Mouse (Mus musculus): ENCODE data around the gene Ift43. TPM values are rescaled to one million over a fixed set of nuclear protein-coding genes. Genes with fewer than 3 reads are reported as not detected.

Gene Ift43
- polyA plus RNA-seq, 1 experiment, result 5.3 TPM

- TF ChIP-seq POLR2A (IDR thresholded peaks at IDR 0.05; ENCODE audit: borderline replicate concordance, control insufficient read depth, low read depth, low read length), result no peak
- TF ChIP-seq CTCF (IDR thresholded peaks at IDR 0.05; ENCODE audit: control insufficient read depth, insufficient read depth, low read length), result no peak
- no peaks in the 10 kb centered on the region for H3K4me1 ChIP-seq (ENCODE audit: control insufficient read depth, insufficient read depth, low read length)
- no peak overlapping the region for H3K27ac ChIP-seq (ENCODE audit: control insufficient read depth, insufficient read depth, low read depth, low read length, poor library complexity)
- H3K4me3 ChIP-seq (replicated peaks; ENCODE audit: control insufficient read depth, low read depth, low read length), result no peak overlapping the region
- 87% methylated on average over 8 of the region's 8 CpGs for WGBS
These were observed 20.3 kb downstream of the Ift43 start for GRCm38 (mm10) chr12:86102686-86103085.

DNA sequence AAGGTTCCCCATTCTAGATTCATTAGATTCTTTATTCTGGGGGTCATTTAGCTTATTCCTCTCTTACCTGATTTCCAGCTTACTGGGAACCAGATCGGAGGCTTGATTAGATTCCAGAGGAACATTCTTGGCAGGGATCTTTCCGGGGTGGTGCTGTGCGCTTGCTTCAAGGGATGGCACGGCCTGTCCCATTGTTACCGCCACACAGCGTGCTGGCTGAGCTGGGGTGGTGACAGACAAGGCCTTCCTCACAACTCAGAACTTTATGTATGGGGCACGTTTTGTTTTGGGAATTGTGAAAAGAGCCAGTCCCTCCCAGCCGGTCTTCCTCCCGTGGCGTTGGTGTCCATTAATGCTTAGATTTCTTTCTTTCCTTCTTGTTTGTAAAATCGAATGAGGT is 21.1 kb downstream of the Ift43 start:
- Histone ChIP-seq H3K27ac (ENCODE audit: control insufficient read depth, insufficient read depth, low read depth, low read length, poor library complexity) (no peak overlapping the region), H3K4me1 (ENCODE audit: control insufficient read depth, insufficient read depth, low read length) (no peaks in the 10 kb centered on the region), H3K4me3 (replicated peaks; ENCODE audit: control insufficient read depth, low read depth, low read length) (no peak overlapping the region)
- 84% methylated on average over 11 of the region's 11 CpGs for WGBS
- TF ChIP-seq CTCF (IDR thresholded peaks at IDR 0.05; ENCODE audit: control insufficient read depth, insufficient read depth, low read length) (no peak), POLR2A (IDR thresholded peaks at IDR 0.05; ENCODE audit: borderline replicate concordance, control insufficient read depth, low read depth, low read length) (no peak)

DNA sequence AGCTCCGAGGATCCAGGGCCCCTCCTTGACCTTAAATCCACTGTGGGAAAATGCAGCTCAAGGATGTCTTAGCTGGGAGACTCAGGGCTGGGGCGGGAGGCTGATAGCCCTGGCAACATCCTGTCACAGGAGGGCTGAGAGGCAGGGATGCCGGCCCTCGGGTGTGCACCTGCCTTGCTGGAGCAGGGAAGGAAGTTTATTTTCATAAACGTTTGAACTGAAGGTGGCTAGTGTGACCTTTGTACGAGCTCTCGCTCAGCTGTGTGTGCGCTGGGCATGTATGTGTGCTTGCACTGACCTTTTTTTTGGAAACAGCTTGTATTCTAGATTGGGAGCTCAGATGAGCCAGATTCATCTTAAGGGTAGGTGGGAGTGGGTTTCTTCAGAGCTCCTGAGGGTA is 21.5 kb downstream of the Ift43 start:
- Histone ChIP-seq H3K4me3 (replicated peaks; ENCODE audit: control insufficient read depth, low read depth, low read length) (no peak overlapping the region), H3K27ac (ENCODE audit: control insufficient read depth, insufficient read depth, low read depth, low read length, poor library complexity) (no peak overlapping the region), H3K4me1 (ENCODE audit: control insufficient read depth, insufficient read depth, low read length) (no peaks in the 10 kb centered on the region)
- 62% methylated on average over 8 of the region's 8 CpGs for WGBS
- no peak for TF ChIP-seq POLR2A (IDR thresholded peaks at IDR 0.05; ENCODE audit: borderline replicate concordance, control insufficient read depth, low read depth, low read length)
- TF ChIP-seq CTCF (IDR thresholded peaks at IDR 0.05; ENCODE audit: control insufficient read depth, insufficient read depth, low read length), result no peak

DNA sequence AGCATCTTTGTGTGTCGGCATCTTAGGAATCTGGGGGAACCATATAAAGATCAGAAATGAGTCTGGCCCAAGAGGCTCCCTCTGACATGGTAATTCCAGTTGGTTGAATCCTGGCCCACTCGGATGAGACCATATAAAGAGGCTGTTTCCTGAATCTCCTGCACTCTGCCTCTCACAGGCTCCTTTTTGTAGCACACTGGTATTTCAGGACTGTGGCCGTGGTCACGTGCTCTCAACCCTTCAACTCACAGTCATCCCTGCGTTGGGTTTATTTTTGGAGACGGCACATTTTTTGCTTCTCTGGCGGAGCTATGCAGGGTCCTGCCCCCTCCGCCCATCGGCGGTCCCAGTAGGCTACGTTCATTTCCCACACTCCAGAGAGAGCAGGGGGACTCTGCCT is 22.0 kb downstream of the Ift43 start:
- 76% methylated on average over 11 of the region's 11 CpGs for WGBS
- no peaks in the 10 kb centered on the region for H3K4me1 ChIP-seq (ENCODE audit: control insufficient read depth, insufficient read depth, low read length)
- H3K27ac ChIP-seq (ENCODE audit: control insufficient read depth, insufficient read depth, low read depth, low read length, poor library complexity), result no peak overlapping the region
- no peak overlapping the region for H3K4me3 ChIP-seq (replicated peaks; ENCODE audit: control insufficient read depth, low read depth, low read length)
- TF ChIP-seq POLR2A (IDR thresholded peaks at IDR 0.05; ENCODE audit: borderline replicate concordance, control insufficient read depth, low read depth, low read length) (no peak), CTCF (IDR thresholded peaks at IDR 0.05; ENCODE audit: control insufficient read depth, insufficient read depth, low read length) (no peak)

DNA sequence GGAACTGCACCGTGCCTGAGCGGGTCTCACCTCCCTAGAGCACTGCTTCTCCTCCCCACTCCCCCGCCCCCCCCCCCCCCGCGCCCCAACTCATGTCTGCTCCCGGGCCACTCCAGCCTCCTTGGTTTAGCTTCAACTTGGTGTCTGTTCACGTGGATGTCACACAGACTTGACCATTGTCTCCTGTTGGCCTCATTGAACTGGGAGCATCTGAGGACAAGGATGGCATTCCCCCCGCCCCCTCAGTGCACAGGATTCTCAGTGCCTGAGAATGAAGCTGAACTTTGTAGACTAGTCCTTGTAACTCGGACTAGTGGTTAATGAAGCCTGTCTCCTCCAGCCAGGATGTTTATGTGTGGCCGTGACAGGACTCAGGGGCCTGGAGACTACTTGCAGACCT is 23.2 kb downstream of the Ift43 start:
- no peaks in the 10 kb centered on the region for H3K4me1 ChIP-seq (ENCODE audit: control insufficient read depth, insufficient read depth, low read length)
- H3K27ac ChIP-seq (ENCODE audit: control insufficient read depth, insufficient read depth, low read depth, low read length, poor library complexity), result no peak overlapping the region
- TF ChIP-seq CTCF (IDR thresholded peaks at IDR 0.05; ENCODE audit: control insufficient read depth, insufficient read depth, low read length), result no peak
- TF ChIP-seq POLR2A (IDR thresholded peaks at IDR 0.05; ENCODE audit: borderline replicate concordance, control insufficient read depth, low read depth, low read length), result no peak
- 72% methylated on average over 10 of the region's 10 CpGs for WGBS
- no peak overlapping the region for H3K4me3 ChIP-seq (replicated peaks; ENCODE audit: control insufficient read depth, low read depth, low read length)

GRCm38 (mm10) chr12:86106086-86106485 is 23.7 kb downstream of the Ift43 start:
- 79% methylated on average over 9 of the region's 9 CpGs for WGBS
- TF ChIP-seq POLR2A (IDR thresholded peaks at IDR 0.05; ENCODE audit: borderline replicate concordance, control insufficient read depth, low read depth, low read length), result no peak
- no peak for TF ChIP-seq CTCF (IDR thresholded peaks at IDR 0.05; ENCODE audit: control insufficient read depth, insufficient read depth, low read length)
- Histone ChIP-seq H3K4me3 (replicated peaks; ENCODE audit: control insufficient read depth, low read depth, low read length) (no peak overlapping the region), H3K4me1 (ENCODE audit: control insufficient read depth, insufficient read depth, low read length) (no peaks in the 10 kb centered on the region), H3K27ac (ENCODE audit: control insufficient read depth, insufficient read depth, low read depth, low read length, poor library complexity) (no peak overlapping the region)

DNA sequence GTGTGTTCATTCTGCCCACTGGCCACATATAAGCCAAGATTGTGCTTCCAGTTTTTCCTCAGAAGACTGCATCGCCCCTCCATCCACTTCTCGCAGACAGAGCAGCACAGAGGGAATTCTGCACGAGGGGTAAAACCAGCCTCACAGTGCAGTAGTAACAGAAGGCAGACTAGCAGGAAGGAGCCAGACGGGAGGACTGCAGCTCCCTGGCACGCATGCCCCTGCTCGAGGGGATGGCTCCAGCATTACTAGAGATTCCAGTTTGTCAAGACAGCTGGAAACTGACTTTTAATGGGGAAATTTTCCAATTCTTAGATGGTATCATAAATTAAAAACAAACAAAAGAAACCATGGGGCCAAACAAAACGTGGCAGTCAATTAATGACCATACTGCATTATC is 25.3 kb downstream of the Ift43 start:
- TF ChIP-seq CTCF (IDR thresholded peaks at IDR 0.05; ENCODE audit: control insufficient read depth, insufficient read depth, low read length), result no peak
- no peak for TF ChIP-seq POLR2A (IDR thresholded peaks at IDR 0.05; ENCODE audit: borderline replicate concordance, control insufficient read depth, low read depth, low read length)
- 84% methylated on average over 7 of the region's 7 CpGs for WGBS
- Histone ChIP-seq H3K4me3 (replicated peaks; ENCODE audit: control insufficient read depth, low read depth, low read length) (no peak overlapping the region), H3K27ac (ENCODE audit: control insufficient read depth, insufficient read depth, low read depth, low read length, poor library complexity) (no peak overlapping the region), H3K4me1 (ENCODE audit: control insufficient read depth, insufficient read depth, low read length) (no peaks in the 10 kb centered on the region)

GRCm38 (mm10) chr12:86109531-86109930 is 27.2 kb downstream of the Ift43 start:
- Histone ChIP-seq H3K4me1 (ENCODE audit: control insufficient read depth, insufficient read depth, low read length) (no peaks in the 10 kb centered on the region), H3K27ac (ENCODE audit: control insufficient read depth, insufficient read depth, low read depth, low read length, poor library complexity) (no peak overlapping the region), H3K4me3 (replicated peaks; ENCODE audit: control insufficient read depth, low read depth, low read length) (no peak overlapping the region)
- TF ChIP-seq POLR2A (IDR thresholded peaks at IDR 0.05; ENCODE audit: borderline replicate concordance, control insufficient read depth, low read depth, low read length) (no peak), CTCF (IDR thresholded peaks at IDR 0.05; ENCODE audit: control insufficient read depth, insufficient read depth, low read length) (no peak)
- WGBS, result 57% methylated on average over 4 of the region's 4 CpGs

GRCm38 (mm10) chr12:86110637-86111036 is 28.3 kb downstream of the Ift43 start:
- no peak overlapping the region for H3K4me3 ChIP-seq (replicated peaks; ENCODE audit: control insufficient read depth, low read depth, low read length)
- no peak overlapping the region for H3K27ac ChIP-seq (ENCODE audit: control insufficient read depth, insufficient read depth, low read depth, low read length, poor library complexity)
- WGBS, result 75% methylated on average over 2 of the region's 2 CpGs
- TF ChIP-seq CTCF (IDR thresholded peaks at IDR 0.05; ENCODE audit: control insufficient read depth, insufficient read depth, low read length) (no peak), POLR2A (IDR thresholded peaks at IDR 0.05; ENCODE audit: borderline replicate concordance, control insufficient read depth, low read depth, low read length) (no peak)
- H3K4me1 ChIP-seq (ENCODE audit: control insufficient read depth, insufficient read depth, low read length), result no peaks in the 10 kb centered on the region
